Mouse (Mus musculus) heart, postnatal 10 days (tissue): ENCODE results near the gene Rpl35. TPM values are rescaled to one million over a fixed set of nuclear protein-coding genes. Genes with fewer than 3 reads are reported as not detected.
A peak's percentile ranks its signal among the peaks of the same experiment; 100 is the strongest.

ENCODE experiments used
- DNase-seq, 2 experiments: peaks; one replicate each; pipeline ENCODE4 v3.0.0; 2021
- intact Hi-C: fragments of 180-260 bp; cut with DNase I; formaldehyde crosslinking; loops from one replicate; pipeline ENCODE4 v1.15.1; 2025
- total RNA-seq, 2 experiments: library from RNA; stranded (reverse); gene quantifications; 2 replicates each; pipeline ENCODE4 v1.2.3; 2021

Rpl35 gene
- total RNA-seq, 2 experiments from 2014 or later = 406 to 408 TPM

DNA sequence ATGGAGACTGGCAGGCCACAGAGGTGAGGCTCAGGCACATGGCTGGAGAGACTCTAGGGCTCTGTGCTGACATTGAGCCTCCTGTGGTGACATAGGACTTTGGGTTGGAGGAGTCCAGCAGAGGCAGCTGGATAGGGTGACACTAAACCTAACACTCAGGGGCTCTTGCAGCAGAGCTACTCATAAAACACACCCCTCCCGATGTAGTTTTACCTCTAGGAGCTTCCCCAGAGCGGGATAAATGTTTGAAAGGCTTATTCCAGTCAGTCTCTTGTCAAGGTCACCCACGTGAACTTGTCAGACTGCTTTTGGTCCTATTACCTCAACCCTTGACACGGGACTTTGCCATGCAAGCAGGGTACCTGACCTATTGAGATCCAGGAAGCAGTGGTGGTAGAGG lies 6.0 kb downstream of the Rpl35 start:
- no peak for DNase-seq
- intact Hi-C loops = loop anchor here (5.0 kb wide), 1 partner anchor 202 kb away; no protein-coding TSS in a partner anchor

DNA sequence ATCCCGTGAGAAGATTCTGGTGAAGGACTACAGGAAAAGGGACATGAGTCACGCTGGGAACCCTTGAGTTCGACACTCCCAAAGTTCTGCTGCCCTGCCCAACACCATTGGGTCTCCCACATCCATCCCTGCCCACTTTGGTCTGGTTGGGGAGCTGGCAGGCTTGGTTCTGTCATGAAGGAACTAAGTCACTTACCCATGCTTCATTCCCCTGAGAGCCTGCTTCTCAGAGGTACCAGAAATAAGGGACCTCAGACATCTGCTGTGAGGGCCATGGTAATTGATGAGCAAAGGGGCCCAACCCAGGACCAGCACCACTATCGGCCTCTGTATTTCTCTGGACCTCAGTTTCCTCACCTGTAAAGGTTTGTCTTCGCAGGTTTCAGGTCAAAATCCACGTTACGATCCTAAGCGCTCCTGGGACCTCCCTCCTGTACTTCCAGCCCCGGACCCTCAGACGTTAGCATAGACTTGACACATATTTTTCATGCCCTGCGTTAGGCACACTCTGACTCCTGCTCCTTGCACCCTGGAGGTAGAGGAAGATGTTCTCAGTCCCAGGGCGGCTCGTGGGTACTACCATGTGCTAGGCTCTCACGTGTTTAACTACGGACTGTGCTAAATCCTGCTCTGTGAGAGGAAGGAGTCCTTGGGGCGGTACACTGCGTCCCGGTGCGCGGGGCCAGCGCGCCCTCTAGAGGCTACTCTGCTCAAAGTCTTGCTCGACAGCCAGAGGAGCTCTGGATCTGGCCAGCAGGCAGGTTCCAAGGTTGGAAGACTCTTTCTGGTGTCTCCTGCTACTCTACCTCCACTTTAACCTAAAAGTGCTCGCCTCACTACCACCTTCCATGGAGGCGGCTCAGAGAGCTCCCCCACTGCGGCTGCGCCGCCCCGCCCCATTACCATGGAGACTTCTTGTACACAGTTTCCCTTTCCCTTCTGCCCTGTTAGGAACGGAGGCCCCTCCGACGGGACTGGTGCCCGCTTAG lies 7.7 kb downstream of the Rpl35 start, which contains the start of gene Wdr38:
Wdr38 (plus strand) TSS at position 91 of the 989 bp plus-strand sequence.
- intact Hi-C loops = loop anchor here (1.0 to 5.0 kb wide), 2 partner anchors 70 to 200 kb away; partner anchors contain the start of gene Nr6a1
- DNase-seq = peak; percentile 90 to 93

DNA sequence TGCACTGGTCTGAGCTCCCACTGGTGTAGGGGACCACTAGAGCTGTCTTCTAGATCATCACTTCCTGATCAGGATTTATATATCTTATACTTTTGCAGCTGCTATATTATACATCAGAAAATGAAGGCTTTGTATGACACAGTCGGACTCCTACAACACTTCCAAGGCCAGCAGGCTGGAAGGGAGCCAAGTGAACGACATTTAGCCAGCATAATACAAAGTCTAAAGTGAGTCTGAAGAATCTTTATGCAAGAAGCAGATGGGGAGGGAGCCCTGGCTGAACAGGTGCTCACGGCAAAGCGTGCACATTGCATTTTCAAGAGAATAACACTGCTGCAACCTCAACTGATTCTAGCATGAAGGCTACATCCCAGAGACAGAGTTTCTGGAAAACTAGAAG lies 13.0 kb downstream of the Rpl35 start:
- no peak for DNase-seq
- intact Hi-C loops = no loop called here

DNA sequence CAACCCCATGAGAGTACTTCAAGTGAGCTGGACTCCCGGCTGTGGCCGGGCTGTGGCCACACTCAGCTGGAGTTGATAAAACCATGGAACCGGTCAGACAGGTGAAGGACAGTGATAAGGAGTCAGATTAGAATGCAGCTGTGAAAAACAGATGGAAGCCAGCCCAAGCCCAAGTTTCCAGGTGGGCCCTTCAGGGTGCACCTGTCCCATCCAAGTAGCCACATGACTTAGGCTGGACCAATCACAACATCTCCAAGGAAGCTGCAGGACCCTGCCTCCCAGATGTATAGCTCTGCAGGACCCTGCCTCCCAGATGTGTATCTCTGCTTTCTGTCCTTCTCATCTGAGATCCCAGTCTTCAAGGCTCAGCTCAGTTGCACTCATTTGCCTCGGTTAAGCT lies 13.4 kb downstream of the Rpl35 start:
- no peak for DNase-seq
- intact Hi-C loops = no loop called here

DNA sequence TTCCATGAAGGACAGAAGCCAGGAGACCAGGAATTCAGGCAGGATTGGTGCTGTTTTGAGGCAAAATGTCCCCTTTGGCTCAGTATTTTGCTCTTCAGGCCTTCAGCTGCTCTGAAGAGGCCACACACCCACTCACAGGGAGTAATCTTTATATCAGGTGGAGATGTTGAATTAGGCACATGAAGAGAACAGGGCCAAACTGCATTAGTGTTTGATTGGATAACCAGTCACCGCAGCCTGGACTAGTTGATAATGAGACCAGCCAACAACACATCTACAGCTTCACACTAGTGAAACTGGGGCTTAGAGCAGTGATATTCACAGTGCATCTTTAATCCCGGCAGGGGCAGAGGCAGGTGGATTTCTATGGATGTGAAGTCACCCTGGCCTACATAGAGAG lies 16.5 kb downstream of the Rpl35 start:
- DNase-seq = no peak
- intact Hi-C loops = no loop called here

DNA sequence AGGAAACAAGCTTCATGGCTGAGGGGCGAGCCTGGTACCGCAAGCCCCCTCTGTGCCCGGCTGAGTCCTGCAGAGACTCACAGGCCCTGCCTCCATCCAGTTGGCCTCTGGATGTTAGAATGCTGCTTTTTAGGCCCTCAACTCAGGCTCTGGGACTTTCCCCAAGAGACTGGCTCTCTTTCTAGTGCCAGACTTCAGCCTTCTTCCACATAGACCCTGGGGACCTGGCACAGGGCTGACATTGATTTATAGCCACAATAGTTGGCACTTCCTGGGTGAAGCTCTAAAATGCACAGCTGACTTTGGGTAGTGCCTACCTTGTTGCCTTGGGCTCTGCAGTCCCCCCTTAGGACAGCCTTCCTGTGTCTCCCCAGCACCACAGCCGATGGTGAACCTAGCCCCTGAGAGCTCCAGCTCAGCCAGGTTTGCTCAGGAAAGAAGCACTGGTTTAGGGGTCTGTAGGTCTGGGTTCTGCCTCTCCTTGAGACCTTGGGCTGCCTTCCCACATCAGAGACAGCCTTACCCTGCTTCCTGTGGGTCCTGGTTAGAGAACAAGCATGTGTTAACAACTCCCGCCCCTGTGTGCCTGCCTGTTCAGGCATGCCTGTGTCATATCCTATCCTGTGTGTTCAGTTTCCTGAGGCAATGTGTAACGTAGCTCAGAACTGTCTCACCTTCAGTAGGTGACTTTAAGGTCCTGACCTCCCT lies 17.5 kb downstream of the Rpl35 start:
- DNase-seq = no peak
- intact Hi-C loops = no loop called here

DNA sequence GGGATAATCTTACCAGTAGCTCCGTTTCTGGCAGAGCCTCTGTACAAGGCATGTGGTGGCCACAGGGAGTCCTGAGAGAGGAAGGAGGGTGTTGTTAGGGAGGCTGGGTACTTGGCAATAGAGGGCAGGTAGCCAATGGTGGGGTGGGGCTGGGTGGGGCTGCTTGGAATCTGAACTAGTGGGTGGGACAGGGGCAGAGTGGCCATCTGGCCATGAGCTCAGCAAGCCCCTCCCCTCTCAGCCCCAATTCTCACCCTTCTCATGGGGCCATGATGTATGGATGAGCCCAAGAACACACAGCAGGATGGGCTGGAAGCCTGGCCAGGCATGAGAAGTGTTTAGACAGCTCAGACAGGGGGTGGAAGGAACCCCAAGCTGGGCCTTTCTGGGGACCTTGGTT lies 18.1 kb downstream of the Rpl35 start:
- intact Hi-C loops = no loop called here
- no peak for DNase-seq

DNA sequence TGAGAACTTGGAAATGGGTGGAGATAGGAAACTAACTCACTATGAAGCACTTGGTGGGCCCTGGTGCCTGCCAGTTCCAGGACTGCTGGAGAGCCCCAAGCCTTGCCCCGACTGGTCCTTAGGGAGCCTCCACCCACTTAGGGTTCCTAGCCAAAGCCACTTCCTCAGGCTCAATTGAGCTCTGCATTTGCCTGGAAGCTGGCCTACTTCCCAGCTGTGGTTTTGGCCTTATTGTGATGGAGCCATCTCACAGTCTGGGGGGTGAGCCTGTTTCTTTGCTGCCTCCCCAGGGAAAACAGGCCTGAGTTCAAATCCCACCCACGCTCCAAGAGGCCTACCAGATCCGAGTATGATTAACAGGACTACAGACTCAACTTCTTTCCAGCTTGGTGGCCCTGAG lies 18.8 kb downstream of the Rpl35 start:
- peak; percentile 77 to 79 for DNase-seq
- intact Hi-C loops = no loop called here

DNA sequence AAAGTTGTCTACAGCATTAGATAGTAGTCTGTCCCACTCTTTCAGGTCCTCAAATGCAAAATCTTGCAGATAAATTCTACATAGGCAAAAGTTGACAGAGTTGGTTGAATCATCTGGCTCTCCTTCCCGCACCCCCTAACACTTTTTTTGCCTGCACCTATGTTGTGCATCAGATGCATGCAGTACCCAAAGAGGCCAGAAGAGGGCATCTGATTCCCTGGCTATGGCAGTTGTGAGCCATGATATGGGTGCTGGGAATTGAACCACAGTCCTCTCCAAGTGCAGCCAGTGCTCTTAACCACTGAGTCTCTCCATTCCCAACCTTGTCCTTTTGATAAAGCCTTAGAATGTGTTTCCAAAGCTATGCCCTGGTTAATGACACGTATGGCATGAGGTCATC lies 22.0 kb downstream of the Rpl35 start:
- intact Hi-C loops = no loop called here
- no peak for DNase-seq

DNA sequence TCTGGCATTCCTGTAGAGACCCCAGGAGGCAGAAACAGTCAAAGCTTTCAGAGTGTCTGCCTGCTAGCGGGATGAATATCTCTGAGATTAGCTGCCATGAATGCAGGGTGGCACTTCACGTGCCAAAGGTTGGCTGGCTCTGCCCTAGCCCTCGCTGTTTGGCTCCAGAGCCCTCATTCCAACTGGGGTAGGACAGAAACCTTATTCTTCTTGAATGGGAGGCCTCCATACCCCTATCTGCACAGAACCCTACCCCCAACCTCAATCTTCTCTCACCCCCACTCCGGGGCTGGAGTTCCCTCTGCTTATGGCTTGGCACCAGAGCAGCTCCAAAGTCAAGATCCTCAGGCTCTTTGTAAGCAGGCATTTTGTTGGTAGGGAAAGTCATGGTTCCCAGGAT lies 27.6 kb downstream of the Rpl35 start:
- intact Hi-C loops = no loop called here
- no peak for DNase-seq

DNA sequence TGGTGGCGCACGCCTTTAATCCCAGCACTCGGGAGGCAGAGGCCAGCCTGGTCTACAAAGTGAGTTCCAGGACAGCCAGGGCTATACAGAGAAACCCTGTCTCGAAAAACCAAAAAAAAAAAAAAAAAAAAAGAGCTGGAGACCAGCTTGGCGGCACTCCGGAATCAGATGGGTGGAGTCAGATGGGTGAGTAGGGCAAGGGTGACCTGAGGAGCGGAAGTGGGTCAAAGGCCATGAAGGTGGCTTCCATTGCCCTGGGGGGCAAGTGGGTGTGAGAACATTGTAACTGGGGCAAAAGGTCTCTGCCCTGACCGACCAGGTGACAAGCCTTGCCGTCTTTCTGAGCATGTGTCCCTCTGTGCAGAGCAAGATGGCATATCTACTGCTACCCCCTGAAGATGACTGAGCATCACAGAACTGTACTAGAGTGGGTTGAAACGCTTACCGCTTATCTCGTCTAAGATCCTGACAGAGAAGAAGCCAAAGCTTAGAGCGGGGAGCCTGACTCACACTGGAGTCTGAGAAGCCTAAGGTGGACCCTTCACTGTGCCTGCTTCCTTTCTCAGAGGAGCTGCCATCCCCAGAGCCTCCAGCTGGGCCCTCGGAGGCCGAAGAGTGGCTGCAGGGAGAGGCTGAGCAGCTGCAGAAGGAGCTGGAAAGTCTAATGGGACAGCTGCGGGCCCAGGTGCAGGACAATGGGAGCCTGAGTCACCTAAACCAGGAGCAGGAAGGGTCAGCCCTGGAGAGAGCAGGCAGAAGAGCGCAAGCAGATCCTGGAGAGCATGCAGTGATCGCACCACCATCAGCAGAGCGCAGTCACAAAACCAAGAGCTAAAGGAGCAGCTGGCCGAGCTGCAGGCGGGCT lies 29.3 kb downstream of the Rpl35 start:
- intact Hi-C loops = no loop called here
- no peak for DNase-seq

DNA sequence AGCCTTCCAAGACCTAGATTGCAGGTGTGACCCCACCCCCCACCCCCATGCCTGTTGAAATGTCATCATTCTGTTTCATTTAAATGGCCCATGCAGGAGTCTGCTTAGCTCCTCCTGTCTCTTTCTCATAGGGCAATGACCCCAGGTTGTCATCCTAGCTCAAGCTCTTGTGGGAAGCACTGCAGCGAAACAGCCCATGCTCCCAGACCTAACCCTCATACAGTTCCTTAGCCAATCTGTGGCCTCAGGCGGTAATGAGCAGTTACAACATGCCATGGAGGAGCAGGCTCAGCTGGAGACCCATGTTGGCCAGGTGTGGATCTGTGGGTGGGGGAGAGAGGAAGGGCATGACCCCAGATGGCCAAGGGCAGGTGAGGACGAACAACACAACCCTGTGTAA lies 30.2 kb downstream of the Rpl35 start:
- intact Hi-C loops = no loop called here
- no peak for DNase-seq

DNA sequence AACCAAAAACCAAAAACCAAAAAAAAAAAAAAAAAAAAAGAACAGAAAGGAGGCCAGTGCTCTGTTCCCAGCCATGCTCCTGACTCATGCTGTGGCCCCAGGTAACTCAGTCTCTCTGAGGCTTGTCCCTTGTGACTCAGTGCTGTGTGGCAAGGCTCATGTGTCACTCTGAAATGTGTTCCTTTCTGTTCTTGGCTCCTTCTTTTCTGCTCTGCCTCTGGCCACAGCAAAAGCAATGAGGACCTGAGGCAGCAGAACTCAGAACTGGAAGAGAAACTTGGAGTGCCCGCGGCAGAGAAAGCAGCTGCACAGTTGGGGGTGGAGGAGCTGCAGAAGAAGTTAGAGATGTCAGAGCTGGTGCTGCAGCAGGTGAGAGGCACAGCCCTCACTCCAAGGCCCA lies 31.3 kb downstream of the Rpl35 start:
- no peak for DNase-seq
- intact Hi-C loops = no loop called here

DNA sequence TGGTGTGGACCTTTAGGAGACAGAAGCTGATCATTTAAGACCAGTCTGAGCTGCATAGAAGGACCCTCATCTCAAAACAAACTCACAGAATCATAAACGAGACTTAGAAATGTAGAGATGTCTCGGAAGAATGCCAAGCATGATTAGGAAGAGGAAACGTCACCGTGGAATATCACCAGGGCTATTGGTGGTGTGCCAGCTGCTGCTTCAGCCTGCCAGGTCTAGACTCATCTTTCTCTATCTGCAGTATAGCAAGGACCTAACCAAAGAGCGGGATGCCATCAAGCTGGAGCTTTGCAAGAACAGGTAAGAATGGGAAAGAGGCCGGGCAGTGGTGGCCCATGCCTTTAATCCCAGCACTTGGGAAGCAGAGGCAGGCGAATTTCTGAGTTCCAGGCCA lies 31.7 kb downstream of the Rpl35 start:
- intact Hi-C loops = no loop called here
- no peak for DNase-seq

DNA sequence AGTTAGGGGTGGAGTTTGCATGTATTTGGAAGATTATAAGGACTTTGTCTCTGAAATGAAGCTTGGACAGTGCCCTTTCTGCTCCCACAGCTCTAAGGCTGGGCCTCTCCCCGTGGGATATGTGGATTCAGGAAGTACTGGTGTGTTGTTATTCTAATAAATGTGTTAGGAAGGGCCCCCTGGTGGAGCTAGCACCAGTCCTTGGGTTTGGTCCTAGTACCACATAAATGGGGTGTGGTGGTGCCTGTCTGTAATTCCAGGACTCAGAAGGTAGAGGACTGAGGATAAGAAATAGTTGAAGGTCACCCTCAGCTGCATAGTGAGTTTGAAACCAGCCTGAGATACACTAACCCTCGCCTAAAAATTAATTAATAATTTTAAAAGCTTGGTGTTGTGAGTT lies 32.2 kb downstream of the Rpl35 start:
- intact Hi-C loops = no loop called here
- DNase-seq = no peak

DNA sequence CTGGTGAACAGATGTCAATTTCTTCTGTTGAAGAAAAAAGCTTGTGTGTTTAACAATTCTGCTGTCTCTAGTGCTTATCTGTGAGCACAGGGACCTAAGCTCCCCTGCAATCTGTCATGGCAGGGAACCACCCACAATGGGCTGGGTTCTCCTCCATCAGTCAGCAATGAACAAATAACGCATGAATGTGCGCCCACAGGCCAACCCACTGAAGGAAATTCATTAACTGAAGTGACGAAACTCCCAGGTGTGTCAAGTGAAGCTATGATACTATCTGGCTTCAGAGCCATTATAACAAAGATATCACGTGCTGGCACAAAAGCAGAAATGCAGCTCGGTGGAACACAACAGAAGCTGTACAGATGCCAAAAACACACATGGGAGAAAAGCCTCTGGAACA lies 35.4 kb downstream of the Rpl35 start:
- DNase-seq = no peak
- intact Hi-C loops = no loop called here

DNA sequence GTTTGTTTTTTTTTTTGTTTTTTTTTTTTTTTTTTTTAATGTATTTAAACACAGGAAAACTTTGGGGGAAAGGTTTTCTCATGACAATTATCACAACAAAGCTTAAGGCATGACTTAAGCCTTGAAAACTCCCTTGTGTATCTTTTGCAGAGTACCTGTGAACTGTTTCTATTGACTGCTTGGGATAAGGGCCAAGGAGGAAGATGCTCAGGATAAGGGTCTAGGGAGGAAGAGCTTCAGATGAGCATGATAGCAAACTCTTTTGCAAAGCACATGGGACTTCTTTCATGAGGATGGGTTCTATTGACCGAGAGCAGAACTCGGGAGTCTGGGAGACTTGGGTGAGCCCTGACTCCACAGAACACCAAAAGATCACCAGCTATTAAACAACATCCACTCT lies 35.8 kb downstream of the Rpl35 start:
- intact Hi-C loops = no loop called here
- no peak for DNase-seq

DNA sequence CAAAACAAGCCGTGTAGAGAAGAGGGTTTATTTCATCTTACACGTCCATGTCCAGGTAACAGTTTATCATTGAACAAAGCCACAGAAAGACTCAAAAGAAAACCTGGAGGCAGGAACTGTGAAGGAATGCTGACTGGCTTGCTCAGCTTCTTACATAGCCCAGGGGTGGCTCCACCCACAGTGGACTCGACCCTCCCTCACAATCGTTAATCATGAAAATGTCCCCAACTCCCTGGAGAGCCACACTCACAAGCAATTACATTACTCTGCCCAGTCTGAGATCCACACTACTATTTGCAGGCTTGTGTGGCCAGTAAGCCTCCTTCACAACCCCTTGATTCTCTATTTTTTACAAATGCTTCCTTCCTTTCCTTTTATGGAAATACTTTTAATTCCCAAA lies 41.2 kb downstream of the Rpl35 start:
- DNase-seq = no peak
- intact Hi-C loops = no loop called here

DNA sequence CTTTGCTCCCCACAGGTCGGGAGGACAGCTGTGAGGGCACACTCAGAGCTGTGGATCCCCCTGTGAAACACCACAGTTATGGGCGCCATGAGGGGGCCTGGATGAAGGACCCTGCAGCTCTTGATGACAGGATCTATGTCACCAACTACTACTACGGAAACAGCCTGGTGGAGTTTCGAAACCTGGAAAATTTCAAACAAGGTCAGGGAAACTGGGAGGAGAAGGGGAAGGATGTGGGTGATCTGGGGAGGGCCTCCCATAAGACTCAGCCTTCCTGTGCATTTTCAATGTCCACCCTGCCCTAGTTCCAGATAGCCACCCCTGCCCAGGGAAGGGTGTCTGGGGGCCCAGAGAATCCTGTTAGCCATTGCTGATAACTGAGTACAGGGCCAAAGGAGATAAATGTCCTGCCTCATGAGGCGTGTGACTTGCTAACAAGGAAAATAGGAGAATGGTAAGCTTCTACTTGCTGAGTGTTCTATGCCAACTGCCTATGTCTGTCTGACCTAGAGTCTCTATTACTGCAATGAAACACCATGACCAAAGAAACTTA lies 47.7 kb downstream of the Rpl35 start:
- DNase-seq = no peak
- intact Hi-C loops = no loop called here

DNA sequence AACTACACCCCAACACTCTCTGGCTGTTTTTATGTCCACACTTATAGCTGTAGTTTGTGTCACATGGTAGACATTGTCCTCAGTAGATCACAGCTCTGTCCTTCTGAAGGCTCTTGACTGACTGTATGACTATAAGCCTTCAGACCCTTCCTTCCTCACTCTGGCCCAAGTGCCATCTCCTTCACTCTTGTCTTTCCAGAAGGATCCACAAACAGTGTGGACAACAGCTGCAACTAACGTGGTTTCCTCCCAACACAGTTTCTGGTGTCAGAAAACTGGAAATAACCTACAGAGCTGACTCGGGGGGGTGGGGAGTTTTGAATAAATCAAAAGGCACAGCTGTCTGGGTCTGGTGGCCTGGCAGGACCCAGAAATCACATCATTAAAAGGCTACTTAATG lies 49.4 kb downstream of the Rpl35 start:
- intact Hi-C loops = no loop called here
- no peak for DNase-seq
